Mouse (Mus musculus) erythroblast, embryonic 14.5 days (primary cell): Measurements from ENCODE around the gene Aarsd1.

Source experiments
- GATA1 ChIP-seq: IDR thresholded peaks from 2 replicates; pipeline ENCODE4 v1.6.1; 2012; ENCODE audit warnings: low read length, inconsistent platforms, mixed read lengths
- TAL1 ChIP-seq: IDR thresholded peaks from 3 replicates; pipeline ENCODE4 v1.6.1; 2012; ENCODE audit warnings: low read length, inconsistent platforms, mixed read lengths

- TF ChIP-seq TAL1 (no peak), GATA1 (no peak)
Observed at GRCm38 (mm10) chr11:101465101-101465868, 47.9 kb upstream of the Aarsd1 start.
